Mouse (Mus musculus) E14TG2a.4 (cell line): ENCODE data around the gene Grin2a.

Experiments used
- CTCF ChIP-seq: conservative IDR thresholded peaks from 2 replicates; pipeline ENCODE4 v1.5.1; 2014; ENCODE audit warnings: low read length
- NANOG ChIP-seq: IDR thresholded peaks from 2 replicates; pipeline ENCODE4 v1.6.1; 2014; ENCODE audit warnings: borderline replicate concordance, low read length, mixed read lengths
- POU5F1 ChIP-seq: IDR thresholded peaks from 2 replicates; pipeline ENCODE4 v1.6.1; 2014; ENCODE audit warnings: low read length, borderline replicate concordance

- no peak for TF ChIP-seq CTCF
- TF ChIP-seq NANOG = no peak
- TF ChIP-seq POU5F1 = no peak
Measured at GRCm38 (mm10) chr16:9947430-9947829, 47.9 kb downstream of the Grin2a start.
